Mouse (Mus musculus): ENCODE measurements around the gene Gm19668. TPM values are rescaled to one million over a fixed set of nuclear protein-coding genes. Genes with fewer than 3 reads are reported as not detected.
"Not testable (repeated sequence)": the region's sequence is repeated elsewhere in the genome, so short reads cannot be mapped to it uniquely, and the experiment has no call there.

Gm19668 gene
- polyA plus RNA-seq, 1 experiment from 2014 or later, result not detected

DNA sequence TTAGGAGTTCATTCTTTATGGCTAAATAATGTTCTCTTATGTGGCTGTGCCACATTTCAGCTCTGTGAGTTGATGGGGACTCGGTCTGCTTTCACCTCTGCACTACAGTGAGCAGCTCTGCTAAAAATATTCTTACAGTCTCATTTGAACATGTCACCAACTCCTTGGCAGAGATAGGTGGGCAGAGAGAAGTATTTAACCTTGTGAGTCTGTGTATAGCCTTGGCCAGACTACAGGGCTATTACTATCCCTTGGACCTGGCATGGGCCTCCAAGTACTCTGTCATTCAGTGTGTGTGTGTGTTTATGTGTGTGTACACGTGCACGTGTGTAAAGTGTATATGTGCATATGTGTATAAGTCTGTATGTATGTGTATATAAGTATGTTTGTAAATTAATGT, 15.5 kb downstream of the Gm19668 start:
- H3K9me3 ChIP-seq (ENCODE audit: control insufficient read depth, low read length); H3K27ac ChIP-seq (ENCODE audit: low read depth, low read length); DNase-seq (ENCODE audit: low spot score, missing footprints); H3K4me3 ChIP-seq (ENCODE audit: low read depth, low read length); H3K4me1 ChIP-seq (ENCODE audit: control insufficient read depth, insufficient read depth, low read length); H3K9ac ChIP-seq (ENCODE audit: low read length); H3K36me3 ChIP-seq (ENCODE audit: control insufficient read depth, insufficient read depth, low read length); H3K4me2 ChIP-seq; ATAC-seq (ENCODE audit: low FRiP score); H3K27me3 ChIP-seq (ENCODE audit: control insufficient read depth, insufficient read depth, low read length): not testable (repeated sequence)
- WGBS, result 100% methylated on average over 1 of the region's 3 CpGs

DNA sequence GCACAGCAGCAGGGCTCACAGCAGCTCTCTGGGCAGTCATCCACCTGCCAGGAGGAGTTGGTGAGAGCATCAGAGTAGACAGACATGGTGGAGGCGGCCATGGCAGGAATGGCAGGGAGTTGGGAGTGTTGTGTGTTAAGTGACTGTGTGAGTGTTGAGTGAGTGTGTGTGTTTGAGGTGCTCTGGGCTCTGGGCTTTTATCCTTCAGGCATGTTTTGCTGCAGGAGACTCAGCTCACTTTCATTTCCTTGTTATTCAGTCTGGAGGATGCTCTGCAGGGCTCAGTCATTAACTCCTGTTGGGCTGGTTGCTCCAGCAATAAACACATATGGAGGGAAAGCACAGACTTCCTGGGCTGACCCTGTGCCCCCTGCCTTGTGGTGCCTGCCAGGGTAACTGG, 16.5 kb downstream of the Gm19668 start, which contains the start of gene Gm3250:
TSS of gene Gm3250 (minus strand) at position 101 of the 400 bp plus-strand sequence.
- not testable (repeated sequence) for ATAC-seq (ENCODE audit: low FRiP score); H3K9me3 ChIP-seq (ENCODE audit: control insufficient read depth, low read length)

DNA sequence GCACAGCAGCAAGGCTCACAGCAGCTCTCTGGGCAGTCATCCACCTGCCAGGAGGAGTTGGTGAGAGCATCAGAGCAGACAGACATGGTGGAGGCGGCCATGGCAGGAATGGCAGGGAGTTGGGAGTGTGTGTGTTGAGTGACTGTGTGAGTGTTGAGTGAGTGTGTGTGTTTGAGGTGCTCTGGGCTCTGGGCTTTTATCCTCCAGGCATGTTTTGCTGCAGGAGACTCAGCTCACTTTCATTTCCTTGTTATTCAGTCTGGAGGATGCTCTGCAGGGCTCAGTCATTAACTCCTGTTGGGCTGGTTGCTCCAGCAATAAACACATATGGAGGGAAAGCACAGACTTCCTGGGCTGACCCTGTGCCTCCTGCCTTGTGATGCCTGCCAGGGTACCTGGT, 22.1 kb downstream of the Gm19668 start, which contains the start of gene Gm7138:
TSS of gene Gm7138 (minus strand) at position 101 of the 400 bp plus-strand sequence.
- H3K4me2 ChIP-seq; ATAC-seq (ENCODE audit: low FRiP score); H3K36me3 ChIP-seq (ENCODE audit: control insufficient read depth, insufficient read depth, low read length); H3K27me3 ChIP-seq (ENCODE audit: control insufficient read depth, insufficient read depth, low read length); DNase-seq (ENCODE audit: low spot score, missing footprints); H3K4me3 ChIP-seq (ENCODE audit: low read depth, low read length); H3K9ac ChIP-seq (ENCODE audit: low read length); H3K27ac ChIP-seq (ENCODE audit: low read depth, low read length); H3K4me1 ChIP-seq (ENCODE audit: control insufficient read depth, insufficient read depth, low read length); H3K9me3 ChIP-seq (ENCODE audit: control insufficient read depth, low read length): not testable (repeated sequence)
- 62% methylated on average over 1 of the region's 1 CpGs for WGBS

More for the DNA sequence above, 16.5 kb downstream of the Gm19668 start, which contains the start of gene Gm3250:
- H3K4me3 ChIP-seq (ENCODE audit: low read depth, low read length); H3K36me3 ChIP-seq (ENCODE audit: control insufficient read depth, insufficient read depth, low read length); H3K4me1 ChIP-seq (ENCODE audit: control insufficient read depth, insufficient read depth, low read length); H3K27ac ChIP-seq (ENCODE audit: low read depth, low read length); H3K9ac ChIP-seq (ENCODE audit: low read length); H3K4me2 ChIP-seq; DNase-seq (ENCODE audit: low spot score, missing footprints); H3K27me3 ChIP-seq (ENCODE audit: control insufficient read depth, insufficient read depth, low read length): not testable (repeated sequence)
- no CpG with 5 or more reads among the region's 1 CpGs for WGBS

DNA sequence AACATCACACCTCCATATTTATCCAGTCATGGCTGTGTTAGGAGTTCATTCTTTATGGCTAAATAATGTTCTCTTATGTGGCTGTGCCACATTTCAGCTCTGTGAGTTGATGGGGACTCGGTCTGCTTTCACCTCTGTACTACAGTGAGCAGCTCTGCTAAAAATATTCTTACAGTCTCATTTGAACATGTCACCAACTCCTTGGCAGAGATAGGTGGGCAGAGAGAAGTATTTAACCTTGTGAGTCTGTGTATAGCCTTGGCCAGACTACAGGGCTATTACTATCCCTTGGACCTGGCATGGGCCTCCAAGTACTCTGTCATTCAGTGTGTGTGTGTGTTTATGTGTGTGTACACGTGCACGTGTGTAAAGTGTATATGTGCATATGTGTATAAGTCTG, 26.8 kb downstream of the Gm19668 start:
- not testable (repeated sequence) for DNase-seq (ENCODE audit: low spot score, missing footprints); H3K4me2 ChIP-seq; H3K27ac ChIP-seq (ENCODE audit: low read depth, low read length); H3K9me3 ChIP-seq (ENCODE audit: control insufficient read depth, low read length); H3K4me3 ChIP-seq (ENCODE audit: low read depth, low read length); H3K27me3 ChIP-seq (ENCODE audit: control insufficient read depth, insufficient read depth, low read length); ATAC-seq (ENCODE audit: low FRiP score); H3K9ac ChIP-seq (ENCODE audit: low read length); H3K4me1 ChIP-seq (ENCODE audit: control insufficient read depth, insufficient read depth, low read length); H3K36me3 ChIP-seq (ENCODE audit: control insufficient read depth, insufficient read depth, low read length)
- WGBS, result 75% methylated on average over 1 of the region's 3 CpGs

DNA sequence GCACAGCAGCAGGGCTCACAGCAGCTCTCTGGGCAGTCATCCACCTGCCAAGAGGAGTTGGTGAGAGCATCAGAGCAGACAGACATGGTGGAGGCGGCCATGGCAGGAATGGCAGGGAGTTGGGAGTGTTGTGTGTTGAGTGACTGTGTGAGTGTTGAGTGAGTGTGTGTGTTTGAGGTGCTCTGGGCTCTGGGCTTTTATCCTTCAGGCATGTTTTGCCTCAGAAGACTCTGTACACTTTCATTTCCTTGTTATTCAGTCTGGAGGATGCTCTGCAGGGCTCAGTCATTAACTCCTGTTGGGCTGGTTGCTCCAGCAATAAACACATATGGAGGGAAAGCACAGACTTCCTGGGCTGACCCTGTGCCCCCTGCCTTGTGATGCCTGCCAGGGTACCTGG, 27.7 kb downstream of the Gm19668 start, which contains the start of gene Gm3238:
TSS of gene Gm3238 (minus strand) at position 101 of the 400 bp plus-strand sequence.
- DNase-seq (ENCODE audit: low spot score, missing footprints); H3K27me3 ChIP-seq (ENCODE audit: control insufficient read depth, insufficient read depth, low read length); H3K9ac ChIP-seq (ENCODE audit: low read length); ATAC-seq (ENCODE audit: low FRiP score); H3K4me1 ChIP-seq (ENCODE audit: control insufficient read depth, insufficient read depth, low read length); H3K4me2 ChIP-seq; H3K36me3 ChIP-seq (ENCODE audit: control insufficient read depth, insufficient read depth, low read length); H3K4me3 ChIP-seq (ENCODE audit: low read depth, low read length); H3K27ac ChIP-seq (ENCODE audit: low read depth, low read length); H3K9me3 ChIP-seq (ENCODE audit: control insufficient read depth, low read length): not testable (repeated sequence)
- WGBS, result no CpG with 5 or more reads among the region's 1 CpGs

DNA sequence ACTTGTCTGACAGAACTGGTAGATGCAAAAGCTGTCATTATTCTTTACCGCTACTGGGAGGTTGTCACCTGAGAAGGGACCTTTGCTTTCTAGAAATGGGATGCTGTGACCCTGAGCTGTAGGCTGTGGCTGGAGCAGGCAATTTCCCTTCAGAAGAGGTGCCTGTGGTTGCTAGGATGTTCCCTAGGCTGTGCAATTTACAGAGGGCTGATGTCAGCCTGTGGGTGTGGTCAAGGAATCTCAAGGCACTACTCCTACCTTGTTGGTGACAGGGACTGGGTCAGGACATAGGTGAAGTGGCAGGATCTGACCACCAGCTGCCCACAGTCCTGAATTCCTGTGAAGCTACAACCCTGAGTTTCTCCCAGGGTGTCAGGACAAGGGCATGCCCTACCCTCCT, 29.2 kb downstream of the Gm19668 start:
- Histone ChIP-seq H3K27me3 (ENCODE audit: control insufficient read depth, insufficient read depth, low read length) (no peaks in the 10 kb centered on the region), H3K36me3 (ENCODE audit: control insufficient read depth, insufficient read depth, low read length) (no peaks in the 10 kb centered on the region), H3K4me3 (ENCODE audit: low read depth, low read length) (no peak overlapping the region), H3K27ac (ENCODE audit: low read depth, low read length) (no peak overlapping the region), H3K9me3 (ENCODE audit: control insufficient read depth, low read length) (no peaks in the 10 kb centered on the region), H3K4me2 (no peak overlapping the region), H3K9ac (ENCODE audit: low read length) (no peak overlapping the region), H3K4me1 (ENCODE audit: control insufficient read depth, insufficient read depth, low read length) (no peaks in the 10 kb centered on the region)
- DNase-seq (ENCODE audit: low spot score, missing footprints) (no peak), ATAC-seq (ENCODE audit: low FRiP score) (no peak)
- 74% methylated on average over 1 of the region's 1 CpGs for WGBS

DNA sequence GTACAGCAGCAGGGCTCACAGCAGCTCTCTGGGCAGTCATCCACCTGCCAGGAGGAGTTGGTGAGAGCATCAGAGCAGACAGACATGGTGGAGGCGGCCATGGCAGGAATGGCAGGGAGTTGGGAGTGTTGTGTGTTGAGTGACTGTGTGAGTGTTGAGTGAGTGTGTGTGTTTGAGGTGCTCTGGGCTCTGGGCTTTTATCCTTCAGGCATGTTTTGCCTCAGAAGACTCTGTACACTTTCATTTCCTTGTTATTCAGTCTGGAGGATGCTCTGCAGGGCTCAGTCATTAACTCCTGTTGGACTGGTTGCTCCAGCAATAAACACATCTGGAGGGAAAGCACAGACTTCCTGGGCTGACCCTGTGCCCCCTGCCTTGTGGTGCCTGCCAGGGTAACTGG, 39.4 kb downstream of the Gm19668 start, which contains the start of gene Gm3233:
TSS of gene Gm3233 (minus strand) at position 101 of the 400 bp plus-strand sequence.
- not testable (repeated sequence) for H3K27me3 ChIP-seq (ENCODE audit: control insufficient read depth, insufficient read depth, low read length); H3K4me2 ChIP-seq; H3K4me3 ChIP-seq (ENCODE audit: low read depth, low read length); ATAC-seq (ENCODE audit: low FRiP score); H3K4me1 ChIP-seq (ENCODE audit: control insufficient read depth, insufficient read depth, low read length); H3K36me3 ChIP-seq (ENCODE audit: control insufficient read depth, insufficient read depth, low read length); H3K9ac ChIP-seq (ENCODE audit: low read length); H3K27ac ChIP-seq (ENCODE audit: low read depth, low read length); DNase-seq (ENCODE audit: low spot score, missing footprints); H3K9me3 ChIP-seq (ENCODE audit: control insufficient read depth, low read length)
- WGBS, result no CpG with 5 or more reads among the region's 1 CpGs

DNA sequence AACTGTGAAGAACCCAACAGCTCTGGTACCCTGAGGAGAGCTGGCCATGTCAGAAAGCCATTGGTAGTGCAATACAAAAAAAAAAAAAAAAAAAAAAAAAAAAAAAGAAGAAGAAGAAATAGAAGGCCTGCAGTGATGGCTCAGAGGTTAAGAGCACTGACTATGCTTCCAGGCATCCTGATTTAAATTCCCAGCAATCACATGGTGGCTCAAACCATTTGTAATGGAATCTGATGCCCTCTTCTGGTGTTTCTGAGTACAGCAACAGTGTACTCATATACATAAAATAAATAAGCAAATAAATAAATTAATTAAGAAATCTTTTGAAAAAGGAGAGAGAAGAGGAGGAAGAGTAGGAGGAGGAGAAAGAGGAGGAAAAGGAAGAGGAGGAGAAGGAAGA, 45.5 kb downstream of the Gm19668 start:
- Histone ChIP-seq H3K9ac (ENCODE audit: low read length) (no peak overlapping the region), H3K36me3 (ENCODE audit: control insufficient read depth, insufficient read depth, low read length) (no peaks in the 10 kb centered on the region), H3K4me1 (ENCODE audit: control insufficient read depth, insufficient read depth, low read length) (no peaks in the 10 kb centered on the region), H3K4me2 (no peak overlapping the region), H3K9me3 (ENCODE audit: control insufficient read depth, low read length) (no peaks in the 10 kb centered on the region), H3K27ac (ENCODE audit: low read depth, low read length) (no peak overlapping the region), H3K27me3 (ENCODE audit: control insufficient read depth, insufficient read depth, low read length) (no peaks in the 10 kb centered on the region), H3K4me3 (ENCODE audit: low read depth, low read length) (no peak overlapping the region)
- ATAC-seq (ENCODE audit: low FRiP score) (no peak), DNase-seq (ENCODE audit: low spot score, missing footprints) (no peak)

DNA sequence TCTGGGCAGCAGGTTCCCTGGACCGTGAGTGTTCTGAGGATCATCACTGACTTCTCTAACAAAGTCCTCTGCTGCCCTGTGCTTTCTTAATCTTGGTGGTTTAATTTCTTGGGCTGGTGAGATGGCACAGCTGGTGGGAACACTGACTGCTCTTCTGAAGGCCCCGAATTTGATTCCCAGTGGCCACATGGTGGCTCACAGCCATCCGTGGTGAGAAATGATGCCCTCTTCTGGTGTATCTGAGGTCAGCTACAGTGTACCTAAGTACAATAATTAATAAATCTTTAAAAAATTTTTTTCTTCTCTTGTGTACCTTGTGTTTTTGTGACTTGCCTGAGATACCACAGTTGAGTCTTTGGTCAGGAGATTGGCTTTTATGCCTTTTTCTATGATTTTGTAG, 46.6 kb downstream of the Gm19668 start:
- H3K4me3 ChIP-seq (ENCODE audit: low read depth, low read length); H3K4me2 ChIP-seq; H3K9ac ChIP-seq (ENCODE audit: low read length); ATAC-seq (ENCODE audit: low FRiP score); DNase-seq (ENCODE audit: low spot score, missing footprints); H3K27ac ChIP-seq (ENCODE audit: low read depth, low read length); H3K4me1 ChIP-seq (ENCODE audit: control insufficient read depth, insufficient read depth, low read length); H3K27me3 ChIP-seq (ENCODE audit: control insufficient read depth, insufficient read depth, low read length); H3K36me3 ChIP-seq (ENCODE audit: control insufficient read depth, insufficient read depth, low read length); H3K9me3 ChIP-seq (ENCODE audit: control insufficient read depth, low read length): not testable (repeated sequence)
- WGBS, result 57% methylated on average over 3 of the region's 3 CpGs
